Mouse (Mus musculus) neural tube, embryonic 10.5 days (tissue): ENCODE measurements around the gene Scgb1b15.
"Not testable (repeated sequence)": the region's sequence is repeated elsewhere in the genome, so short reads cannot be mapped to it uniquely, and the experiment has no call there.

Source experiments
- DNase-seq: peaks from one replicate; pipeline ENCODE4 v3.0.0-alpha.2; 2017; ENCODE audit warnings: low spot score; ENCODE audit errors: extremely low spot score

Scgb1b15 gene

DNA sequence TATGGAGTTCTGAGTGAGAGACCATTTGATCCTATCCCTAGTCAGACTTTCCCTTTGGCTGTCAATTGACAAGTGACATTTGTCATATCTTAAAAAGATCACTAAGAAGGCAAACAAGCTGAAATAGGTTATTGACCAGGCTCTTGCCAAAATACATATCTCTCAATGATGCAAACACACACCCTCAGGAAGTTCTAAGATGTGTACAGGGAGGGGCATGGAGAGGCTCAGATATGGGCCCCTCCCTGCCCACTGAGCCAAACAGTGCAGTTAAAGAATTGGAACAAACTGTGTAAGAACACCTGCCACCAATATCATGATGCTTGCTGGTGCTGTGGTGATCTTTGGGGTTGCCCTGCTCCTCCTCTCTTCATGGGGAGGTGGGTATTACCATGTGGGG is at the start of gene Scgb1b15:
Scgb1b15 (plus strand) TSS at position 301 of the 400 bp plus-strand sequence.
- DNase-seq: not testable (repeated sequence)

DNA sequence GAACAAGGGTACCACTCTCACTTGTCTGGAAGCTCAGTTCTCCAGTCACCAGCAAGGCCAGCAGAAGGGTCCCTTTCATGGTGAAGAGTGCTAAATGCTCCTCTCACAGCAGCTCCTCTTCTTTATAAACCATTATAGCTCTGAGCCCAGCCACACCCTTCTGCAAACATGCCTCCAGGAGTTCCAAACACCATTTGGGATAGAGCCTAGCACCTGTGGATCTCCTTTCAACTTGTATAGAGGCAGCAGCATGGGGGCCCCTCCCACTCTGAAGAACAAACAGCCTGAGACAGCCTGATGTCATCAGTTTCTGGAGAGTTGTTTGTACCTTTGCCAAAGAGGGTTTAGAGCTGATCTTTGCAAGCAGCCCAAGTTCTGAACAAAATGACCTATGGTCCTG is 6.8 kb upstream of the Scgb1b15 start, which contains the start of gene Scgb2b15:
Scgb2b15 (minus strand) TSS at position 101 of the 400 bp plus-strand sequence.
- not testable (repeated sequence) for DNase-seq
